Mouse (Mus musculus) megakaryocyte, embryonic 14.5 days (primary cell): ENCODE data around the gene Foxd2. TPM values are rescaled to one million over a fixed set of nuclear protein-coding genes. Genes with fewer than 3 reads are reported as not detected.

Experiments
- H3K27me3 ChIP-seq: replicated peaks from 2 replicates; pipeline ENCODE3; 2012; ENCODE audit warnings: inconsistent platforms
- H3K36me3 ChIP-seq: replicated peaks from 2 replicates; pipeline ENCODE3; 2012; ENCODE audit warnings: low read length, inconsistent platforms, mixed read lengths
- H3K4me1 ChIP-seq: 2 replicates; pipeline ENCODE4 v1.6.1; 2012; ENCODE audit warnings: inconsistent platforms
- H3K4me3 ChIP-seq: replicated peaks from 2 replicates; pipeline ENCODE3; 2012; ENCODE audit warnings: moderate library complexity, mild to moderate bottlenecking, inconsistent platforms
- H3K9me3 ChIP-seq: 2 replicates; pipeline ENCODE4 v1.6.1; 2012; ENCODE audit warnings: inconsistent platforms
- FLI1 ChIP-seq: IDR thresholded peaks from 2 replicates; pipeline ENCODE4 v1.6.1; 2012; ENCODE audit warnings: low read length, inconsistent platforms, mixed read lengths
- GATA1 ChIP-seq: IDR thresholded peaks from 3 replicates; pipeline ENCODE4 v1.6.1; 2012; ENCODE audit warnings: mixed read lengths, low read length, inconsistent platforms, borderline replicate concordance
- polyA plus RNA-seq: library from polyadenylated mRNA; stranded (reverse); fragments of >175 nt; gene quantifications from 2 replicates; pipeline ENCODE4 v1.2.3, GENCODE M21; 2012; ENCODE audit warnings: low replicate concordance; ENCODE audit not compliant: insufficient read depth

Foxd2 gene
- 1.9 and 5.8 TPM in 2 replicates for polyA plus RNA-seq

DNA sequence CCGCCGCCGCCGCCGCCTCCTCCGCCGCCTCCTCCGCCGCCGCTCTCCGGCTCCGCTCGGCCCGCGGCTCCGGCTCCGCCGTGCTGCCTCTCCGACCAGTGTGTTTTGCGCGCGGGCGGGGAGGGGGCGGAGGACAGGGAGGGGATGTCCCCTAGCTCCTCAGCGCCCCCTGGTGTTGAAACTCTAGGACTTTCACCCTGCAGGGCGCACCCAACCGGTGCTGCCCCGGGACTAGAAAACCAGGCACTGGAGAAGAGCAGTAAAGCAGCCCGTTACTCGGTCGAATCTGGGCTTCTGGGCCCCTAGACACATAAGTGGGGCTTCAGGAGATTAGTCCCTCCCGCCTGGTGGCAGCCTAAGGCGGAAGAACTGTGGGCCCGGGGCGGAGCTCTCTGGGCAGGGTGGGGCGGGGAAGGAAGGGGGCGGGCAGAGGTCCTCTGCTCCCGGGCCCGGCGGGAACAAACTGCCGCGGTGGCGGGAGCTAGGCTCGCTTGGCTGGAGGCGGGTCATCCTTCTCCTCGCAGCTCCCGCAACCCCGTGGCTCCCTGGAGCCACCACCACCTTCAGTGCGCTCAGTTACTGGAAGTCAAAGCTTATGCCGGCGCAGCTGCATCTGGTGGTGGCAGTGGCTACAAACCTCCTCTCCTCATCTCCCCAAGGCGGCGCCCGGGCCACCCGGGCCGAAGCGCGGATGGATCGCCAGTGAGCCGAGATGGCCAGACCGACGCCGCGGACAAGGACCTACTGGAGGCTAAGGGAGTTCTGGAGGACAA, at the start of gene Foxd2:
TSS of gene Foxd2 (minus strand) at position 45 of the 773 bp plus-strand sequence.
- peak within 1 kb of the TSS; percentile 95 for H3K4me3 ChIP-seq
- H3K4me1 ChIP-seq, result peaks cover 51% of the 10 kb centered on the region
- H3K36me3 ChIP-seq, result peaks cover 7% of the 10 kb centered on the region
- peaks cover 87% of the 10 kb centered on the region for H3K27me3 ChIP-seq
- peaks cover 14% of the 10 kb centered on the region; the same call in 1 of the 2 replicates for H3K9me3 ChIP-seq
- TF ChIP-seq GATA1 (no peak), FLI1 (no peak)

DNA sequence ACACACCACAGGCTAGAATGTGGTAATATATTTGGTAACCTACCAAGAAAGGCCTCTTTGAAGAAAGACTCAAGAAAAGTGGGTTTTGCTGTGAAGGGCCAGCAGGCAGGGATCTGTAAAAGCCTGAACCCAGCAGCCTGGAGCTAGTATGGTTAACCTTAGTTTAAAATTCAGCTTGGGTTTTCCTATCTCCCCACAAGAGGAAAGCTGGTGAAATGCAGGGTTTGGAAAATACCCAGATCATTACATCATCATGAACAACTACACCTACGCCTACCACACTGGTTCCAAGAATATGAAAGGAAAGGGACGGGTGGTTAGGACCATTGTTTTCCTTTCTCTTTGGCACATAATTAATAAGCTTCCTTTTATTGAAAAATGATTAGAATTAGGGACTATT, 49.6 kb upstream of the Foxd2 start:
- Histone ChIP-seq H3K4me1 (peaks cover 7% of the 10 kb centered on the region), H3K36me3 (peaks cover 46% of the 10 kb centered on the region), H3K4me3 (no peak overlapping the region), H3K27me3 (peaks cover 2% of the 10 kb centered on the region), H3K9me3 (no peaks in the 10 kb centered on the region)
- no peak for TF ChIP-seq GATA1
- TF ChIP-seq FLI1, result no peak

DNA sequence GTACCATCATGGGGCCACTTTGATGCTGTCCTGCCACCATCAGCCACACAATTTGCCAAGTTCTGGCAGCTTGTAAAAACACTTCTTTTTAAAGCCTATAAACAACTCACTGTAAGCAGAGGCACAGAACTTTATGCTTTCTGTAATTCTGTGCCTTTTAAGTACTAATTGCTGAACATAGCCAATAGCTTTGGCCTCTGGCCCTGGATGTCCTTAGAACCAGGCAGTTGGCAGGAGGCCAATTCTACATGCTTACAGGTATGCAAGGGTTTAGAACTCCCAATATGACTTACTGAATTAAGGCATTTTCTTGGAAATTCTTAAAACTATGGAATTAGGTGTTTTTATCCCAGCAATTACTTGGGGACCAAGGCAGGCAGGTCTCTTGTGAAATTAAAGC, 48.7 kb upstream of the Foxd2 start:
- peaks cover 11% of the 10 kb centered on the region for H3K4me1 ChIP-seq
- H3K9me3 ChIP-seq, result no peaks in the 10 kb centered on the region
- H3K27me3 ChIP-seq, result peaks cover 5% of the 10 kb centered on the region
- no peak overlapping the region for H3K4me3 ChIP-seq
- TF ChIP-seq GATA1, result no peak
- TF ChIP-seq FLI1, result no peak
- H3K36me3 ChIP-seq, result peaks cover 38% of the 10 kb centered on the region

DNA sequence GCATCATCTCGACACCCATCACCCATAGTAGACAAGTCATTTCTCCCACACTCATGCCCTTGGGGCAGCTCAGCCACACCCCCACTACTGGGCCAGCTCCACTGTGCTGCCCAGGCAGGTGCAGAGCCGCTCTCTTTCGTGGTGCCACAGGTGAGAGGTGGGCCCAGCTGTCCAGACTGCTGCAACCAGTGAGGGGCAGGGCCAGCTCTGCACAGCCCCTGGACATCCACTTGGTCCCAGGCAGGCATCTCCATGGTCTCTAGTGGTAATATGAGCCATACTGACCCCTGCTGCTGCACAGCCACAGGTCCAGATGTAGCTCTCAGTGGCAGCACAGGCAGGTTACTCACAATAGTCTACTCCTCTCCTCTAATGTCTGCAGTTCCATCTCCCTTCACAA, 44.5 kb upstream of the Foxd2 start:
- peaks cover 6% of the 10 kb centered on the region for H3K36me3 ChIP-seq
- no peaks in the 10 kb centered on the region for H3K9me3 ChIP-seq
- H3K4me1 ChIP-seq, result peaks cover 12% of the 10 kb centered on the region
- peak overlapping the region; percentile 30 for H3K4me3 ChIP-seq
- H3K27me3 ChIP-seq, result peaks cover 23% of the 10 kb centered on the region
- TF ChIP-seq GATA1 (no peak), FLI1 (no peak)

DNA sequence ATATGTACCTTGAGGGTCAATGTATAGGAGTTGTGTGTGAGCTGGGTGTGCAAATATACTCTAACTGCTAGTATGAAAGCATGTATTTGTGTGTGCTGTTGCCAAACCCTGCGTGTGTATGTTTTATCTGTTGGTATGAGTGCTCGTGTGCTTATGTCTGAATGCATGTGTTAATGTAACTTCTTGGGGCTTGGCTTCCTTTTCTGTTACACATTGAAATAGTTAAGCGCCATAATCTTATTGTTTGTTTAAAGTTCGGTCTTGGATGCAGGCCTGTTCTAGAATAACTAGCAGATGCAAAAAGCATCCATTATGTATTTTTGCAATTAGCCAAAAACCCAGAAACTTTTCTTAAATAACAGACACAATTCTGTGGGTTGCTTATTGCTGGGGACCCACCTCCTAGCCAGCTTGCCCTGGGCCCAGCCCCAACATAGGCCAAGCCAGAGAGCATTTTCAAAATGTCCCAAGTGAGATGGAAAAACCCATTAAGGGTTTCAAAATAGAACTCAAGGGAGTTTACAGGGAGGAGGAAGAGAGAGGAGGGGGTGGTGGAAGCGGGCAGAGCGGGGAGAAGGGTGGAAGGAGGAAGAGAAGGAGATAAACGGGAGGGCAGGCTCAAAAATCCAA, 39.3 kb upstream of the Foxd2 start:
- peaks cover 19% of the 10 kb centered on the region for H3K4me1 ChIP-seq

DNA sequence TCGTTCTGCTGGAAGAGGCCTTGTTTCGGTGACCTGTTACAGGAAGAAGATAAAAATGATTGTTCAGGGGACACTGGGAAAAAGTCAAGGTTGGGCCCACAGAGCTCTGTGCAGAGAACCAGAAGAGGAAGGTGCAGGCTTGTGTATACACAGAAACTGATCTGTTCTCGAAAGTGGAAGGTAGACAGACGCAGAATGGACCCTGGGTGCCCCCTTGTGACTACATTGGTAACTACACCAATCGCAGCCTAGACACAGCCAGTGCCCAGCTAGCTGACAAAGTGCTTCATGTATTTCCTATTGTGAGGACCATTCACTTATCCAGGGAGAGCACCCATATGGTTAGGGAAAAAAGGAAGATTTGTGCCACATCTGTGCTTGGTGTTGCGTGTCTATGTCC, 38.7 kb upstream of the Foxd2 start:
- Histone ChIP-seq H3K4me1 (peaks cover 18% of the 10 kb centered on the region), H3K27me3 (peaks cover 52% of the 10 kb centered on the region), H3K9me3 (no peaks in the 10 kb centered on the region), H3K4me3 (peak overlapping the region; percentile 11), H3K36me3 (no peaks in the 10 kb centered on the region)
- TF ChIP-seq FLI1, result no peak
- TF ChIP-seq GATA1, result no peak

More for the DNA sequence above, 39.3 kb upstream of the Foxd2 start:
- Histone ChIP-seq H3K4me3 (no peak overlapping the region), H3K9me3 (no peaks in the 10 kb centered on the region), H3K36me3 (no peaks in the 10 kb centered on the region), H3K27me3 (peaks cover 48% of the 10 kb centered on the region)
- no peak for TF ChIP-seq FLI1
- no peak for TF ChIP-seq GATA1

DNA sequence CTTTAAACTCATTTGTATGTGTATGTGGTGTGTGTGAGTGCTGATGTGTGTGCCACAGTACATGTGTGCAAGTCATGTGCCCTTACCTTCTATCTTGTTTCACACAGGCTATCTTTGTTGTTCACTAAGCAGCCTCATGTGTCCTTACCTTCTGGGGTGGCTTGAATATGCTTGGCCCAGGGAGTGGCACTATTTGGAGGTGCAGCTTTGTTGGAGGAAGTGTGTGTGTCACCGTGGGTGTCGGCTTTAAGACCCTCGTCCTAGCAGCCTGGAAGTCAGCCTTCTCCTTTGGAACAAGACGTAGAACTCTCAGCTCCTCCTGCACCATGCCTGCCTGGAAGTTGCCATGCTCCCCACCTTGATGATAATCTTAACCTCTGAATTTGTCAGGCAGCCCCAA, 37.7 kb upstream of the Foxd2 start:
- no peaks in the 10 kb centered on the region for H3K36me3 ChIP-seq
- H3K4me1 ChIP-seq, result peaks cover 18% of the 10 kb centered on the region
- peaks cover 56% of the 10 kb centered on the region for H3K27me3 ChIP-seq
- no peak for TF ChIP-seq FLI1
- no peak for TF ChIP-seq GATA1
- H3K9me3 ChIP-seq, result no peaks in the 10 kb centered on the region
- H3K4me3 ChIP-seq, result no peak overlapping the region

DNA sequence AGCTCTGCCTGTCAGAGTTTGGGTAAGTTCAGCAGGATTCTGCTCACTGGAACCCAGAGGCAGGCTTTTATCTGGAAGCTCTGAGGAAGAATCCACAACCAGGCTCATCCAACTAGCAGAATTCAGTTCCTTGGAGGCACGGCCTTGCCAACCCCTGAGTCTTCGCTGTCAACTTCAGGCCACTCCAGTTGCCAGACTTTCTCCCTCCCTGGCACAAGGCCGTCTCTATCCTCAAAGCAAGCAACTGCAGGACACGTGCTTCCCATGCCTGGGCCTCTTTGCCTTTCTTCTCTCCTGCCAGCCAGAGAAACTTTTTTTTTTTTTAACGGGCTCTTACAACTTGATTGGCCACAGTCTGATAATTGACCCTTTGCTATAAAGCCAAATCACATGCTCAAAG, 36.3 kb upstream of the Foxd2 start:
- no peak for TF ChIP-seq FLI1
- no peak for TF ChIP-seq GATA1
- H3K4me1 ChIP-seq, result peaks cover 18% of the 10 kb centered on the region
- no peaks in the 10 kb centered on the region for H3K36me3 ChIP-seq
- no peak overlapping the region for H3K4me3 ChIP-seq
- no peaks in the 10 kb centered on the region for H3K9me3 ChIP-seq
- H3K27me3 ChIP-seq, result peaks cover 60% of the 10 kb centered on the region

DNA sequence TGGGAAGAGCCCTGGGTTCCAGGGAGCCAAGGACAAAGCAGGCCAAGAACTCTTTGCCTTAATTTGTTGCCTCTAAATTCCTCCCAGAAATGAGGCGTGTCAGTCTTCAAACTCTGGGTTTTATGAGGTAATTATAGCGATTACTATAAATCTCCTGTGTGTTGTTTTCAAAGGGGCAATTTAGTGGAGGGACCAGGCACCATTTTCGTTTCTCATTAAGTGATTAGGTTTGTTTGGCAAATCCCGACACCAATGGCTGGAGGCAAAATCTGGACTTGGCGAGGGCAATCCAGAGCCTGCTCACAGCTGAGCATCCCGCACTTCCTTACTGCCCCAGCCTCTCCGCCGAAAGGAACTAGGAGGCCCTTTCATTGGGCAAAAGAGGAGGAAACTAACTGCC, 33.9 kb upstream of the Foxd2 start:
- Histone ChIP-seq H3K4me1 (peaks cover 10% of the 10 kb centered on the region; the same call in 1 of the 2 replicates), H3K27me3 (peaks cover 65% of the 10 kb centered on the region), H3K4me3 (no peak overlapping the region), H3K9me3 (no peaks in the 10 kb centered on the region), H3K36me3 (no peaks in the 10 kb centered on the region)
- TF ChIP-seq GATA1 (no peak), FLI1 (no peak)

DNA sequence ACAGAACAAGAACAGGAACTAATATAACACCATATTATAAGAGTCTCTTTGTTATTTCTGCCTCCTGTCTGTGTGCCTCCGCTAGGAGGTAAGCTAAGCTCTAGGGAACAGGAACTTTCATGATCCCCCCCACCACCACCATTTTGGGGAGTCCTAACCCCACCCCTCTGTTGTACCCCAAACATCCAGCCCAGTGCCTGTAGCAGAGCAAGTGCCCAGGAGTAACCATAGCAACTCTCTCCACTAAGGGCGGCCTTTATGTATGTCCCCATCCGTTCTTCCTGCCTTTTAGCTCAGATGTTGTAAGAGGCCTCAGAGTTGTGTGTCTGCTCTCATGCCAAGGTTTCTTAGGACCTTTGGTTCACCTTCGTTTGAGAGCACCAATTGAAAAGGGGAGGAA, 33.4 kb upstream of the Foxd2 start:
- no peak for TF ChIP-seq GATA1
- TF ChIP-seq FLI1, result no peak
- peaks cover 8% of the 10 kb centered on the region; the same call in 1 of the 2 replicates for H3K4me1 ChIP-seq
- H3K4me3 ChIP-seq, result no peak overlapping the region
- H3K9me3 ChIP-seq, result no peaks in the 10 kb centered on the region
- peaks cover 68% of the 10 kb centered on the region for H3K27me3 ChIP-seq
- H3K36me3 ChIP-seq, result no peaks in the 10 kb centered on the region
